Mouse (Mus musculus): Measurements from ENCODE around the gene Elmod3. TPM values are rescaled to one million over a fixed set of nuclear protein-coding genes. Genes with fewer than 3 reads are reported as not detected.
A peak's percentile ranks its signal among the peaks of the same experiment; 100 is the strongest.

Gene Elmod3
- total RNA-seq, 1 experiment from 2014 or later = 9.8 TPM

DNA sequence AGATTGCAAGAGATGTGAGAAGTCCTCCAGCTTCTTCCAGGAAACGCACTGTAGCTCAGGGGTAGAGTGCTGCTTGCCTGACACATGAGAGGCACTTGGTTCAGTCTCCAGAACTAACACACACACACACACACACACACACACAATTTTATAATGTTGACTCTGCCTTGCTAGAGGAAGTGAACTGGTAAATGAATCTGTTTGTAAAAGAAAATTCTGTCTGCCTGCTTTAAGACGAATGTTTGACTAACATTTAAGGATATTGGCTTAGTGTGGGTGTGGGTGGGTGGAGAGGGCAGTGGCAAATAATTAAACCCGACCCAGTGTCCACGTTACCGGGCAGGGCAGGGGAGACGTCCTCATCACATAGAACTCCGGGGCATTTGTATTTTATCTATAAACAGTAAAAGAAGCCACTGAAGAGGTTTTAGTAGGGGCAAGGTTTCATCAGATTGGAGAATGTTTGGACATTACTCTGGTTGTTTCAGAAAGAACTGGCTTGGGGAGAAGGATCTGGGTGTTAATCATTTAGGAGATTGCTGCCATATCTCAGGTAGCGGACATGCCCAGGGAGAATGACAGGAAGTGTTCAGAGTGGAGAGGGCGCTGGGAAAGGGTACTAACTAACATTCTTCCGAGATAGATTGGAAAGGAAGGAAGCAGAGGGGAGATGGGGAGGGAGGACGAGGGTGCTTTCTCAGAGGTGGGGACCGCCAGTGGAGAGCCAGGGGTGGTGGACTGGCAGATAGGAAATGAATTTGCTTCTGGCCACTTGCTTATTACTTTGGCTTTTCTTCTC, 21.7 kb upstream of the Elmod3 start:
- ATAC-seq (replicated peaks in 1 of 2; ENCODE audit: insufficient read depth in 1 of 2, low FRiP score in 2 of 2, low TSS enrichment in 1 of 2, low read depth in 1 of 2, poor library complexity in 2 of 2, severe bottlenecking in 2 of 2) = no peak

DNA sequence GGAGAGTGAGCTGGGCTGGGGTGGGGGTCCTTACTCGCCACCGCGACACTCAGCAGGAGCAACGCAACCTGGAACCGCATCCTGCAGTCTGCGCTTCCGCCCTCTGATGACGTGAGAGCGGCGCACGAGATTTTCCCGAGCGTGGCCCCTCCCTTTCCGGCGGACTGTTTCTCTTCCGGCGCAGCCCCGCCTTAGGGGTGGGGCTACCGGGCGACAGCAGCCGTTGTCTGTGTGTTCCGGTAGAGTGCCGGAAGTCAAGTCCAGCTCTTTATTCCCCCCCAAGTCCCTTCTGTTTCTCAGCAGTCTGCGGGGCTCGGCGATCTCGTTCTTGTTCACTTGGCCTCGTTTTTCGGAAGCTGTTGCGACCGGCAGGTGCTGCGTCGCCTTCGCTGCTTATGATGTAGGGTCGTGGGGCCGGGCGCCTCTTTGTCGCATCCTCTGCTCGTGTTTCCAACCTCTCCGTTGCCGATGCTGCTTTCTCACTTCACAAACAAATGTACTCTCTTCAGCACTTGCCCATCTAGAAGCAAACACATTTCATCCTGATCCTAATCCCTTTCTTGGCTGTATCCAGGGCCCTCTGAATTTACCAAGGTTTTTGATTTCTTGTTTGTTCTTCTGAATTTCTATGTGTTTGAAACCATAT, 18.6 kb upstream of the Elmod3 start, which contains the start of gene Tgoln1:
Tgoln1 (minus strand) TSS at position 358 of the 646 bp plus-strand sequence.
- peak; percentile 92 to 93 for ATAC-seq (replicated peaks in 1 of 2; ENCODE audit: insufficient read depth in 1 of 2, low FRiP score in 2 of 2, low TSS enrichment in 1 of 2, low read depth in 1 of 2, poor library complexity in 2 of 2, severe bottlenecking in 2 of 2)

DNA sequence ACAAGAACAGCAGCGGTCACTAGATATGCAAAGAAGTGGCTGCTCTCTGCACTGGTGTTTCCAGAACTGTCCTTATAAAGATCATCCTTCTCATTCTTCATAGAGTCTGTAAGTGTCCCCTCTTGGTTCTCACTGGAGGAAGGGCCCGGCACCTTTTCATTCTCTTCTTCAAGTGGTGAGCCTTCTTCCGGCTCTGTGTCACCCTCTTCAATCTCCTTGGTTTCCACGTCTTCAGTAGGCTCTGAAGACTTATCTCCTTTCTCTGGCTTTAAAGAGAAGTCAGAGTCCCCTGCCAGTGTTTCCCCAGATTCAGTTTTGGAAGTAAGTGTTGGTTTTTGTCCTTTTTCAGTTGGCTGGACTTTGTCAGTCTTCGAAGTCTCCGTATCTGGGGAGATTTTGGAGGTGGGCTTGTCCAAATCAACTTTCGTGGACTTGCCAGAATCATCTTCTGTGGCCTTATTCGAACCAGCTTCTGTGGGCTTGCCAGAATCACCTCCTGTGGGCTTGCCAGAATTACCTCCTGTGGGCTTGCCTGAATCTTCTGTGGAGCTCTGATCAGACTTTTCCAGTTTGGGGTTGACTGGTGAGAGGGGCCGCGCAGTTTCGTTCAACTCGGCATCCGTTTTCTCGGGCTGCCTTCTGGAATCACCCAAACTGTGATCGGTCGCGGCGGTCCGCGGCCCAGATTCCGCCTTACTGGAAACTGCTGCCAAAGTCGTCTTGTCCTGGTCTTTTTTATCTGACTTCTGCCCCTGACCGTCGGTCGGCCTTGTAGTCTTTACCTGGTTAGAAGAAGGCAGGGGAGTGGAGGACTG, 17.6 kb upstream of the Elmod3 start:
- no peak for ATAC-seq (replicated peaks in 1 of 2; ENCODE audit: insufficient read depth in 1 of 2, low FRiP score in 2 of 2, low TSS enrichment in 1 of 2, low read depth in 1 of 2, poor library complexity in 2 of 2, severe bottlenecking in 2 of 2)

DNA sequence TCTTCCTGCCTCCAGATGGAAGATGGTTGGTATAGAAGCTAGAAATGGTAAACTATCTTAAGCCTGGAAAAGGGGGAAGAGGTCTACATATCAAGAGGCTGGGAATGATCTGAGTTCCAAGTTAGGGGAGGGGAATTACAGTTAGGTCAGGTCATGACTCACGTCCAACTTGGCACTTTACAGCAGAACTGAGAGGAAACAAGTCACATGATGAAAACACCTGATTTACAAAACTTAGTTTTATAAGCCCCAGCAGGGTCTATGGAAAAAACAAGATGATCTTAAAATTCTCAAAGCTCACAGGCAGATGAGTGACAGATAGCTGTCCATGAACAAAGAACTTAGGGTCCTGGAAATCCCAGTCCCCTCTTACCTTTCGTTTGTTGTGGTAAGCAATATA, 16.9 kb upstream of the Elmod3 start:
- ATAC-seq (replicated peaks in 1 of 2; ENCODE audit: insufficient read depth in 1 of 2, low FRiP score in 2 of 2, low TSS enrichment in 1 of 2, low read depth in 1 of 2, poor library complexity in 2 of 2, severe bottlenecking in 2 of 2) = no peak

DNA sequence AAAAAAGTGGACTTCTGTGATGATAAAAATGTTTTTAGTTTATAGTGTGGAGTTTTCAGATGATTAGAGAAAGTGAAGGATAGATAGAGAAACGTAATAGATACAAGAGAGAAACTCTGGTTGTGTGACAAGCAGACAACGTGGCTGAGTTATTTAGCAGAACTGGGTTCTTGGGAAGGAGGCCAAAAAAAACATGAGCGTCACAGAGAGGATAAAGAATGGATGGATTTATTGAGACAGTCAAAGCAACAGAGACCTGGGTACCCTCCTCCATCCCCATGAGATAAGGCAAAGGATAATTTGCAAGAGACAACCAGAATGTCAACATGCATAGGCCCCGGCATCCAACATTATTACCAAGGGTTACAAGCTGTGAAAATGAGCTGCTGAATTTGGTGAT, 12.0 kb upstream of the Elmod3 start:
- no peak for ATAC-seq (replicated peaks in 1 of 2; ENCODE audit: insufficient read depth in 1 of 2, low FRiP score in 2 of 2, low TSS enrichment in 1 of 2, low read depth in 1 of 2, poor library complexity in 2 of 2, severe bottlenecking in 2 of 2)

DNA sequence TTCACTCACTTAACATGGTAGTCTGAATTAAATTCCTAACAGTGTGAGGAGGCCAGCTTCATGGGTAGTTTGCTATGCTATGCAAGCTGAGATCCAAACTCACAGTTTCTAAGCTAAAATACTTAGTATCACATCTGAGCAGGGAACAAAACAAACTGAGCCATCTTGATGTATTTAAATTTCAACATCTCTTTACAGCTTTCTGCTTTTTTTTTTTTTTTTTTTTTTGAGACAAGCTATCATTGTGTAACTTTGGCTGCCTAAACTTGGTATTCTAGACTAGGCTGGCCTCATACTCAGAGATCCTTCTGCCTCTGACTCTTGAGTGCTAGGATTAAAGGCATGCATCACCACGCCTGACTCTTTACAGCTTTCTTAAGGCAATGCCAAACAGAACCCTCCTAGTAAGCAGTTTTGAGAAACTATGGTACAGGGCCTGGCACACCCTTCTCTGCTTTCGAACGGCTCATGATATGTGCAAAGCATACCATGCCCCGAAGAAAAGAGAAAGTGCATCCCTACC, 10.5 kb upstream of the Elmod3 start:
- no peak for ATAC-seq (replicated peaks in 1 of 2; ENCODE audit: insufficient read depth in 1 of 2, low FRiP score in 2 of 2, low TSS enrichment in 1 of 2, low read depth in 1 of 2, poor library complexity in 2 of 2, severe bottlenecking in 2 of 2)

DNA sequence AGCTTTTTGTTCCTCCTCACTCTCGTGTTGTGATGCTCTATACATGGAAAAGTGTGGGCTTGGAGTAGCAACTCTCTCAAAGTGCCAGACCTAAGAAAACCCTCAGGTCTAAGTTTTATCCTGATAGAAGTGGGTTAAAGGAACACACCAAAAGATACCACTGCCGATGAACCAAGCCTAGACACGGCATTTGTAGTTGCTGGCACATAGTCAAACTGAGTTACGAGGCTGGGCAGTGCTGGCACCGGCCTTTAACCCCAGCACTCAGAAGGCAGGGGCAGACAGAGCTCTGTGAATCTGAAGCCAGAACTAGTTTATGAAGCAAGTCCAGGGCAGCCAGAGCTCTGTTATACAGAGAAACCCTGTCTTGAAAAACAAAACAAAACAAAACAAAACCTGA, 9.5 kb upstream of the Elmod3 start:
- no peak for ATAC-seq (replicated peaks in 1 of 2; ENCODE audit: insufficient read depth in 1 of 2, low FRiP score in 2 of 2, low TSS enrichment in 1 of 2, low read depth in 1 of 2, poor library complexity in 2 of 2, severe bottlenecking in 2 of 2)

DNA sequence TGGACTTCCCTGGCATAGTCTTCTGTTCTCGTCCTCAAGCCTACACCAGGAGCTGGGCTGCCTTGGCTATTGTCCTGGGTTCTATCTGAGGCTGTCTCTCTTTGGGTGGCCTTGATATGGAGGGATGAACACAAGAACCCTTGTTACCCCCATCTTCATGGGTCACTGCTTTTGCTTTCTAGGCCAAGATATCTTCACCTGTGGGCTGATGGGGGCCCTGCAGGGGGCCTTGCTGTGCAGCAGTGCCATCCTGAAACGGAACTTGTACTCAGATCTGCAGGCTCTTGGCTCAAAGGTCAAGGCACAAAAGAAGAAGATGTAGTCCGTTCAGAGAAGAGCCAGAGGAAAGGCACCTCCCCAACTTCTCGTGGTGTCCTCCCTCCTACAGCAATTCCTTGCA, 8.8 kb upstream of the Elmod3 start:
- no peak for ATAC-seq (replicated peaks in 1 of 2; ENCODE audit: insufficient read depth in 1 of 2, low FRiP score in 2 of 2, low TSS enrichment in 1 of 2, low read depth in 1 of 2, poor library complexity in 2 of 2, severe bottlenecking in 2 of 2)

DNA sequence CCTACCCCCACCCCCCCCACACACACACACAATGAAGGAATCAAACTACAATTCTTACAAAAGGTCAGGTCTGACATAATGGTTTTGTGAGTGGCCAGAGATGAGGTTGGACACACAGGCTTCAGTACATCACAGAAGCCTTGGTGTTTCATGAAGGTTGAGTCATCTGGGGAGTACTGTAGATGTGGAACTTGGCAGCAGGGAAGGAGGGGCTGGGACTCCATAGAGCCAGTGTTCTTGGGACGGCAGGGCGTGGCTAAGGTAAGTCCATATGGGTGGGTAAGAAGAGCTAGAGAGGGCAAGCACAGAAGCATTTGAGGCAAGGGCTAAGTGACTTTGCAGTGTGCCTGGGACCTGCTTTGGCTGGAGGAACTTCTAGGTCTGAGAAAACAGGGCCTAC, 5.9 kb upstream of the Elmod3 start:
- ATAC-seq (replicated peaks in 1 of 2; ENCODE audit: insufficient read depth in 1 of 2, low FRiP score in 2 of 2, low TSS enrichment in 1 of 2, low read depth in 1 of 2, poor library complexity in 2 of 2, severe bottlenecking in 2 of 2) = no peak

DNA sequence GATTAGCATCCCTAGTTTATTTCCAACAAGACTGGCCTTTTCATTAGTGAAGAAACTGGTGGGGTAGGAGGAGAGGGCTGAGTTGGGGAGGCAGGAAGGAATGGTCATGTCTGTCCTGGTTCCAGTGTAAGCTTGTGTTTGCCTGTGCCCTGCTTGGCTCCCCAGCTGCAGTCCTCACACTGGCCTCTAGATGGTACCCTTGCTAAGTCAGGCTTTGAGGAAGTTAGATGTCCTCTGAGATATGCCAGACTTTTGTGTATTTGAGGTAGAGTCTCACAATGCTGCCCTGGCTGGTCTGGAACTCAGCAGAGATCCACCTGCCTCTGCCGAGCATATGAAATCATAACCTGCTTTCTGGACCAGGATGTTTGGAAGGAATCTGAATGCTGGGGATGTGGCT, 3.5 kb upstream of the Elmod3 start:
- peak; percentile 65 to 72 for ATAC-seq (replicated peaks in 1 of 2; ENCODE audit: insufficient read depth in 1 of 2, low FRiP score in 2 of 2, low TSS enrichment in 1 of 2, low read depth in 1 of 2, poor library complexity in 2 of 2, severe bottlenecking in 2 of 2)

DNA sequence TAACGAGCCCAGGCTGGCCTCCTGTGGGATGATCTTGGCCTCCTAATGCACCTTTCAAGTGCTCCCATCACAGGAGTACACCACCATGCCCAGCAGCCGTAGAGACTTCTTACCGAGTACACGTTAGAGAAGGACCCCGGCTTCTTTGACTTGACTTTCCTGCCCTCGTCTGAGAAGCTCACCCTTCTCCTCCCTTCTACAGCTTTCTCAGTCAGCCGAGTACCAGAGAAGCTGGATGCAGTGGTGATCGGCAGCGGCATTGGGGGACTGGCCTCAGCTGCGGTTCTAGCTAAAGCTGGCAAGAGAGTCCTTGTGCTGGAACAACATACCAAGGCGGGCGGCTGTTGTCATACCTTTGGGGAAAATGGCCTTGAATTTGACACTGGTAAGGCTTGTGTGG, 2.6 kb upstream of the Elmod3 start:
- ATAC-seq (replicated peaks in 1 of 2; ENCODE audit: insufficient read depth in 1 of 2, low FRiP score in 2 of 2, low TSS enrichment in 1 of 2, low read depth in 1 of 2, poor library complexity in 2 of 2, severe bottlenecking in 2 of 2) = no peak

DNA sequence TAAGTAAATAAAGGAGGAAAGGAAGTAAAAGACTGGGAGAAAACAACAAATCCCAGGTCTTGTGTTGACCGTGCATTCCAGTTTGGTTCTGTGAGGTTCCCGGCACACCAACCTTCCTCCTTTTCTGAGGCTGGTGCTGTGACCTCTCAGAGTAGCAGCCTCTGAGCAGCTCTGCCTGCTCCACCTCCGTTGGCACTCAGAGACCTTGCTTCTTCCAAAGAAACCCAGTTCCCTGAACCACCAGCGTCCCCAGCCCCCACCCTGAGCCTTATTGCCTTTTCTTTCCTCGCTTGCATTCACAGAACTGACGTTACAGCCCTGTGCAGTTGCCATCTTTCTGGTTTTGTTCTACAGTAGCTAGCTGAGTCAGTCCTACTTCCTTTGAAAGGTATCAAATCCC, 2.0 kb upstream of the Elmod3 start:
- no peak for ATAC-seq (replicated peaks in 1 of 2; ENCODE audit: insufficient read depth in 1 of 2, low FRiP score in 2 of 2, low TSS enrichment in 1 of 2, low read depth in 1 of 2, poor library complexity in 2 of 2, severe bottlenecking in 2 of 2)

DNA sequence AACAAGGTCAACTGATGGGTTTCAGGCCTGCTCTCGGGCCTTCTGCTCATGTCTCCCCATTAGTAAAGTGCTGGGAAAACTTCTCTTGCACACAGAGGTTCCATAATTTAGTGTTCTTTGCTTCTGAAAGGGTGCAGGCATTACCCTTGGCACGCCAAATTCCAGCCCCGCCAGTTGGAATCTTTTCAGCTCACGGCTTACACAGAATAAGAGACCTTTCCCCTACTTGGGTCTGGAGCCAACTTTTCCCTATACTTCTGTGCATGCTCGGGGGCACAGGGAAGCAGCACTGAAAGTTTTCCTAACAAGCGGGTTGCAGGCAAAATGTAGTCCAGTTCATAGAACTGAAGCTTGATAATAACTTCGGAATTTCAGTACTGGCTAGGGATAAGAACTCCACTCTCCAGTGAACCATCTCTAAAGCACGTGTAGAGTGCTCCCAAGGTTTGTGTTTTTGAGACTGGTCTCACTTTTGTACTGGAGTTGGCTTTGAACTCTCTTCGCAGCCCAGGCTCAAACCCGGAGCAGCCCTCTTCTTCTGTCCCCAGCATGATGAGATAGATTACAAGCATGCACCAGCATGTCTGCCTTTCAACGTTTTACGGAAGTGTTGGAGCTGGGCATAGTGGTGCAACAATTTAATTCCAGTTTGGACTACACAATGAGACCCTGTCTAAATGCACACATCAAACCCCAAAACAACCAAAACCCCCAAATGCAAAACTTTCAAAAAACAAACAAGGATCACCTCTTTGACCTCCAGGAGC, 761 bp upstream of the Elmod3 start:
- ATAC-seq (replicated peaks in 1 of 2; ENCODE audit: insufficient read depth in 1 of 2, low FRiP score in 2 of 2, low TSS enrichment in 1 of 2, low read depth in 1 of 2, poor library complexity in 2 of 2, severe bottlenecking in 2 of 2) = no peak

DNA sequence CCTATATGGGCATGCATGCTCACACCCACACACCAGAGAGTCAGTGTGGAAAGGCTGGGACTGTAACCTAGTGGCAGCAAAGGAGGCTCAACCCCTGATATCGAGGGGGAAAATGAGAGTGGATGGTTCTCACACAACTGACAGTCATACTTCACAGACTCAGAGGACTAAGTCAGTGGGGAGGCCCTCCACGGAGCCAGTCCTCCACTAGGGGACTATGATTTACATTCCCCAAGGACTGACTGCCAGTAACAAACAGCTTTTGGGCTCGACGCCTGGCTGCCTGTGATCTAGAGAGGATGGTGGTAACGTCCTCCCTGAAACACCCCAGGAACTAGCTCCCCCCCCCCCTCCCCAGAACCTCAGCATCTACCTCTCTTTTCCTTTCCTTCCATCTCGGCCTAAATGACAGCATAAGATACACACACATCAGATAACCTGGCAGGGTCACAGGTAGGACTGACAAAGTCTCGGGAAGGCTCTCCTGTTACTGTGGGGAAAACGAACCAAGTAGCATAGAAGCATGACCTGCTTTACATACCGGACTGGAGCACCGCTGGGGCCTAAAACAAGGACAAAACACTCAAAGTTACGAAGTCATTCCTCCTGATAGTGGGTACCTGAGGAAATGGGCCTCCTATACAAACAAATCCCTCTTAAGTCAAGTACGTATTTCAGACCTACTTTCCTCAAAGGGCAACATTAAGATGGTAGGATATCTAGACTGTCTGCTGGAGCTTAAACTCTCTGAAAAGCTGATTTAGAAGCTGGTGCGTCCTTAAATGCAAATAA, 934 bp downstream of the Elmod3 start:
- ATAC-seq (replicated peaks in 1 of 2; ENCODE audit: insufficient read depth in 1 of 2, low FRiP score in 2 of 2, low TSS enrichment in 1 of 2, low read depth in 1 of 2, poor library complexity in 2 of 2, severe bottlenecking in 2 of 2) = no peak

DNA sequence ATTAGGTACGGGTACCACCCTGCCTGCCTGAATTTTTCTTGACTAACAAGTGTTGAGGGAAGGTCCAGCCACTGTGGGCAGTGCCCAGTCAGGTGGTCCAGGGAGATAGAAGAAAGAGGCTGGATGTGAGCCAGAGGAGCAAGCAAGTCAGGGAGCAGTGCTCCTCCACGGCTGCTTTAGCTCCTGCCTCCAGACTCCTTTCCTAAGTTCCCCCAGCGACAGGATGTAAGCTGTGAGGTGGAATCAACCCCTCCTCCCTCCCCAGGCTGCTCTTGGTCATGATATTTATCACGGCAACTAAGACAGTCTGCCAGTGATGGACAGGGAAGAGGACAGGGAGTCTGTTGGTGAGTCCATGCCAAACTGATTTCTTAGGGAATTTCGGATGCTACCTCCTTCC, 4.3 kb downstream of the Elmod3 start:
- no peak for ATAC-seq (replicated peaks in 1 of 2; ENCODE audit: insufficient read depth in 1 of 2, low FRiP score in 2 of 2, low TSS enrichment in 1 of 2, low read depth in 1 of 2, poor library complexity in 2 of 2, severe bottlenecking in 2 of 2)

DNA sequence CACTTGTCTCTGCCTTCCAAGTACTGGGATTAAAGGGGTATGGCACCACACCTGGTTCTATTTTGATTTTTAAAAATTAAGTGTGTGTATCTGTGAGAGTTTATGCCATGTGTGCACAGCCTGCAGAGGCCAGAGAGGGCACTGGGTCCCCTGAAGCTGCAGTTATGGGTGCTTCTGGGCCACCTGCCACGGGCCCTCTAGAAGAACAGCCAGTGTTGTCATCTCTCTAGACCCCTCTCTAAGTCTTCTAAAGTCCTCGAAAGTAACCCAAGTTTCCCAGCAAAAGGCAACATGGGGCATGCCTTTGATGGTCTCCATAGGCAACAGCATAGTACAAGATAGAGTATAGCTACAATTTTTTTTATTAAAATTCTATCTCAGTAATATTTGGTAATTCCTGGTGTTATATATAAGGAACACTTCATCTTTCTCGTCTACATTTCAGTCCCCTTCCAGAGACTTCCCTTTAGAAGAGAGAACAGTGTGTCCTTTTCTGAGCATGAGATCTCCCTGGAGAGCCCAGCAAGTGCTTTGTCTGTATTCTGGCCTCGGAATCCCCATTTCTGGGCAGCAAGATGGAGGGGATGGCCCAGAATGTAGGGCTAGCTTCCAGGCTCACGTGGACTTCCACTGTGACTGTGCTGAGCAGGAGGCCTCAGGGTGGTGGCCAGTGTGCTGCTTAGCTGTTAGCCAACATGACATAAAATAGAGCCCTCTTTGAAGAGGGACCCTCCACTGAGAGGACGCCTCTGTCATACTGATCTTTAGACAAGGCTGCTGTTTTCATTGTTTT, 5.0 kb downstream of the Elmod3 start:
- ATAC-seq (replicated peaks in 1 of 2; ENCODE audit: insufficient read depth in 1 of 2, low FRiP score in 2 of 2, low TSS enrichment in 1 of 2, low read depth in 1 of 2, poor library complexity in 2 of 2, severe bottlenecking in 2 of 2) = no peak

Measured in hematopoietic stem cell, adult 5-6 weeks (primary cell).